Mouse (Mus musculus): Measurements from ENCODE around the gene Cd36.

GRCm38 (mm10) chr5:17863085-17863484, 25.5 kb downstream of the Cd36 start:
- TF ChIP-seq CTCF (IDR thresholded peaks at IDR 0.05; ENCODE audit: insufficient read depth, low read length) (no peak), POLR2A (IDR thresholded peaks at IDR 0.05; ENCODE audit: borderline replicate concordance, extremely low read depth, low read depth, low read length) (no peak)
